Mouse (Mus musculus): ENCODE results near the gene Cox4i2.

GRCm38 (mm10) chr2:152776435-152776834, 22.5 kb downstream of the Cox4i2 start:
- TF ChIP-seq POLR2A (IDR thresholded peaks at IDR 0.05; ENCODE audit: borderline replicate concordance, extremely low read depth, low read depth, low read length): no peak
- no peak for TF ChIP-seq CTCF (IDR thresholded peaks at IDR 0.05; ENCODE audit: insufficient read depth, low read length)
